Mouse (Mus musculus): ENCODE measurements around the gene Pitx3. TPM values are rescaled to one million over a fixed set of nuclear protein-coding genes. Genes with fewer than 3 reads are reported as not detected.
"Not testable (repeated sequence)": the region's sequence is repeated elsewhere in the genome, so short reads cannot be mapped to it uniquely, and the experiment has no call there.

Pitx3 gene
- polyA plus RNA-seq, 1 experiment = 0.12 TPM

- DNase-seq (ENCODE audit: low spot score) = no peak
Measured at GRCm38 (mm10) chr19:46131694-46132525, 16.2 kb downstream of the Pitx3 start, which contains the start of gene Elovl3. Gene Elovl3, plus strand, starts transcription at chr19:46131897.

- DNase-seq (ENCODE audit: low spot score) = no peak
Measured at GRCm38 (mm10) chr19:46131283-46131682, 16.8 kb downstream of the Pitx3 start.

GRCm38 (mm10) chr19:46129737-46130136 lies 18.4 kb downstream of the Pitx3 start:
- not testable (repeated sequence) for DNase-seq (ENCODE audit: low spot score)

- no peak for DNase-seq (ENCODE audit: low spot score)
Measured at GRCm38 (mm10) chr19:46126301-46126700, 21.8 kb downstream of the Pitx3 start.

- no peak for DNase-seq (ENCODE audit: low spot score)
Measured at GRCm38 (mm10) chr19:46124651-46125050, 23.5 kb downstream of the Pitx3 start.

GRCm38 (mm10) chr19:46123876-46124275 lies 24.2 kb downstream of the Pitx3 start:
- no peak for DNase-seq (ENCODE audit: low spot score)

GRCm38 (mm10) chr19:46120872-46121271 lies 27.3 kb downstream of the Pitx3 start:
- no peak for DNase-seq (ENCODE audit: low spot score)

GRCm38 (mm10) chr19:46119458-46119857 lies 28.7 kb downstream of the Pitx3 start:
- no peak for DNase-seq (ENCODE audit: low spot score)

- no peak for DNase-seq (ENCODE audit: low spot score)
Measured at GRCm38 (mm10) chr19:46114617-46115016, 33.5 kb downstream of the Pitx3 start.

- no peak for DNase-seq (ENCODE audit: low spot score)
Measured at GRCm38 (mm10) chr19:46110781-46111180, 37.3 kb downstream of the Pitx3 start.

- DNase-seq (ENCODE audit: low spot score) = no peak
Measured at GRCm38 (mm10) chr19:46110214-46110613, 37.9 kb downstream of the Pitx3 start.

GRCm38 (mm10) chr19:46104187-46104557 lies 44.0 kb downstream of the Pitx3 start:
- DNase-seq (ENCODE audit: low spot score) = no peak

- no peak for DNase-seq (ENCODE audit: low spot score)
Measured at GRCm38 (mm10) chr19:46103437-46104186, 44.5 kb downstream of the Pitx3 start.

GRCm38 (mm10) chr19:46099561-46099960 lies 48.6 kb downstream of the Pitx3 start:
- no peak for DNase-seq (ENCODE audit: low spot score)

GRCm38 (mm10) chr19:46096396-46096795 lies 51.7 kb downstream of the Pitx3 start:
- no peak for DNase-seq (ENCODE audit: low spot score)

GRCm38 (mm10) chr19:46095291-46095690 lies 52.8 kb downstream of the Pitx3 start:
- DNase-seq (ENCODE audit: low spot score) = no peak

GRCm38 (mm10) chr19:46094144-46094543 lies 54.0 kb downstream of the Pitx3 start:
- no peak for DNase-seq (ENCODE audit: low spot score)

- DNase-seq (ENCODE audit: low spot score) = no peak
Measured at GRCm38 (mm10) chr19:46091641-46092040, 56.5 kb downstream of the Pitx3 start.

GRCm38 (mm10) chr19:46087871-46088270 lies 60.3 kb downstream of the Pitx3 start:
- no peak for DNase-seq (ENCODE audit: low spot score)

GRCm38 (mm10) chr19:46086337-46086736 lies 61.8 kb downstream of the Pitx3 start:
- no peak for DNase-seq (ENCODE audit: low spot score)

Measured in urinary bladder, adult 2 months (tissue).